Mouse (Mus musculus): ENCODE data around the gene Bpifb4.

The Bpifb4 gene

GRCm38 (mm10) chr2:153937843-153938242 is at the start of gene Bpifb4:
Gene Bpifb4, plus strand, starts transcription at chr2:153938212.
- no peak for DNase-seq

GRCm38 (mm10) chr2:153899111-153899510 is 38.9 kb upstream of the Bpifb4 start:
- peak; percentile 40 to 49 for DNase-seq

GRCm38 (mm10) chr2:153900088-153900487 is 37.9 kb upstream of the Bpifb4 start, which contains the start of gene Bpifb6:
Gene Bpifb6, plus strand, starts transcription at chr2:153900388.
- DNase-seq: no peak

- DNase-seq: peak; percentile 68 to 82
These were observed 35.3 kb upstream of the Bpifb4 start for GRCm38 (mm10) chr2:153902726-153903125.

- DNase-seq: no peak
These were observed 31.4 kb upstream of the Bpifb4 start for GRCm38 (mm10) chr2:153906626-153907025.

- DNase-seq: peak in 1 of 2 experiments; percentile 18
These were observed 23.9 kb upstream of the Bpifb4 start for GRCm38 (mm10) chr2:153914151-153914550.

GRCm38 (mm10) chr2:153917930-153918329 is 20.1 kb upstream of the Bpifb4 start, which contains the start of gene Bpifb3:
Gene Bpifb3, plus strand, starts transcription at chr2:153918230.
- DNase-seq: no peak

GRCm38 (mm10) chr2:153921246-153921645 is 16.8 kb upstream of the Bpifb4 start:
- DNase-seq: no peak

GRCm38 (mm10) chr2:153929871-153930413 is 8.1 kb upstream of the Bpifb4 start:
- DNase-seq: peak; percentile 65 to 71

- no peak for DNase-seq
These were observed 6.9 kb upstream of the Bpifb4 start for GRCm38 (mm10) chr2:153931125-153931524.

- DNase-seq: no peak
These were observed 4.7 kb upstream of the Bpifb4 start for GRCm38 (mm10) chr2:153933311-153933710.

- no peak for DNase-seq
These were observed 2.7 kb upstream of the Bpifb4 start for GRCm38 (mm10) chr2:153935348-153935747.

GRCm38 (mm10) chr2:153943537-153943936 is 5.5 kb downstream of the Bpifb4 start:
- DNase-seq: peak; percentile 66 to 80

- no peak for DNase-seq
These were observed 6.6 kb downstream of the Bpifb4 start for GRCm38 (mm10) chr2:153944567-153944966.

- peak; percentile 70 to 80 for DNase-seq
These were observed 14.9 kb downstream of the Bpifb4 start for GRCm38 (mm10) chr2:153952897-153953296.

GRCm38 (mm10) chr2:153953836-153954235 is 15.8 kb downstream of the Bpifb4 start:
- DNase-seq: peak in 1 of 2 experiments; percentile 43

- DNase-seq: peak; percentile 68 to 72
These were observed 24.9 kb downstream of the Bpifb4 start for GRCm38 (mm10) chr2:153962821-153963331.

GRCm38 (mm10) chr2:153963334-153963733 is 25.3 kb downstream of the Bpifb4 start:
- DNase-seq: peak; percentile 94 to 96

GRCm38 (mm10) chr2:153970221-153970620 is 32.2 kb downstream of the Bpifb4 start:
- no peak for DNase-seq

GRCm38 (mm10) chr2:153974582-153974981 is 36.6 kb downstream of the Bpifb4 start, which contains the start of gene Bpifa6:
Gene Bpifa6, plus strand, starts transcription at chr2:153974945.
- no peak for DNase-seq

- DNase-seq: peak; percentile 77 to 85
These were observed 57.8 kb downstream of the Bpifb4 start for GRCm38 (mm10) chr2:153995770-153996169.

- DNase-seq: no peak
These were observed 62.5 kb downstream of the Bpifb4 start for GRCm38 (mm10) chr2:154000501-154000900.

- DNase-seq: no peak
These were observed 63.0 kb downstream of the Bpifb4 start for GRCm38 (mm10) chr2:154001056-154001455.

- DNase-seq: no peak
These were observed 66.4 kb downstream of the Bpifb4 start for GRCm38 (mm10) chr2:154004456-154004855.

GRCm38 (mm10) chr2:154005094-154005493 is 67.1 kb downstream of the Bpifb4 start:
- DNase-seq: no peak

Data from cerebellum, adult 18-20 months (tissue).